Mouse (Mus musculus) urinary bladder, postnatal 14 days (tissue): Measurements from ENCODE around the gene a.
"Not testable (repeated sequence)": the region's sequence is repeated elsewhere in the genome, so short reads cannot be mapped to it uniquely, and the experiment has no call there.

Experiments
- DNase-seq: peaks from one replicate; pipeline ENCODE4 v3.0.0; 2021; ENCODE audit warnings: low spot score

The a gene

GRCm38 (mm10) chr2:154991411-154991810 lies 200.2 kb downstream of the a start:
- no peak for DNase-seq

- DNase-seq, result no peak
Measured at GRCm38 (mm10) chr2:154992083-154992482, 200.9 kb downstream of the a start.

GRCm38 (mm10) chr2:155005491-155005890 lies 214.3 kb downstream of the a start:
- DNase-seq, result no peak

GRCm38 (mm10) chr2:155011086-155011656 lies 220.0 kb downstream of the a start:
- no peak for DNase-seq

- no peak for DNase-seq
Measured at GRCm38 (mm10) chr2:155012991-155013390, 221.8 kb downstream of the a start.

- DNase-seq, result not testable (repeated sequence)
Measured at GRCm38 (mm10) chr2:155016751-155017150, 225.5 kb downstream of the a start.

- DNase-seq, result not testable (repeated sequence)
Measured at GRCm38 (mm10) chr2:155018251-155018755, 227.1 kb downstream of the a start, which contains the start of gene Gm14226. Gm14226 (plus strand) TSS chr2:155018266.

GRCm38 (mm10) chr2:155018762-155019641 lies 227.8 kb downstream of the a start:
- peak; percentile 71 for DNase-seq

- DNase-seq, result peak; percentile 94
Measured at GRCm38 (mm10) chr2:155019673-155020072, 228.5 kb downstream of the a start.

- DNase-seq, result not testable (repeated sequence)
Measured at GRCm38 (mm10) chr2:155020247-155020826, 229.1 kb downstream of the a start.

- DNase-seq, result no peak
Measured at GRCm38 (mm10) chr2:155030831-155031230, 239.6 kb downstream of the a start.

GRCm38 (mm10) chr2:155032938-155033710 lies 241.9 kb downstream of the a start:
- DNase-seq, result no peak

- DNase-seq, result no peak
Measured at GRCm38 (mm10) chr2:155039956-155040355, 248.8 kb downstream of the a start.

GRCm38 (mm10) chr2:155044542-155044941 lies 253.3 kb downstream of the a start:
- DNase-seq, result no peak

GRCm38 (mm10) chr2:155045075-155045474 lies 253.9 kb downstream of the a start:
- DNase-seq, result no peak

GRCm38 (mm10) chr2:155046803-155047202 lies 255.6 kb downstream of the a start:
- DNase-seq, result no peak

GRCm38 (mm10) chr2:155047452-155048178 lies 256.4 kb downstream of the a start:
- DNase-seq, result no peak

GRCm38 (mm10) chr2:155050108-155050503 lies 258.9 kb downstream of the a start:
- DNase-seq, result no peak

GRCm38 (mm10) chr2:155050504-155051236 lies 259.5 kb downstream of the a start:
- peak; percentile 96 for DNase-seq

- DNase-seq, result no peak
Measured at GRCm38 (mm10) chr2:155051622-155052351, 260.6 kb downstream of the a start.
